Comparison of ENCODE assay signal across 7 mouse cellular contexts in the genomic region with DNA sequence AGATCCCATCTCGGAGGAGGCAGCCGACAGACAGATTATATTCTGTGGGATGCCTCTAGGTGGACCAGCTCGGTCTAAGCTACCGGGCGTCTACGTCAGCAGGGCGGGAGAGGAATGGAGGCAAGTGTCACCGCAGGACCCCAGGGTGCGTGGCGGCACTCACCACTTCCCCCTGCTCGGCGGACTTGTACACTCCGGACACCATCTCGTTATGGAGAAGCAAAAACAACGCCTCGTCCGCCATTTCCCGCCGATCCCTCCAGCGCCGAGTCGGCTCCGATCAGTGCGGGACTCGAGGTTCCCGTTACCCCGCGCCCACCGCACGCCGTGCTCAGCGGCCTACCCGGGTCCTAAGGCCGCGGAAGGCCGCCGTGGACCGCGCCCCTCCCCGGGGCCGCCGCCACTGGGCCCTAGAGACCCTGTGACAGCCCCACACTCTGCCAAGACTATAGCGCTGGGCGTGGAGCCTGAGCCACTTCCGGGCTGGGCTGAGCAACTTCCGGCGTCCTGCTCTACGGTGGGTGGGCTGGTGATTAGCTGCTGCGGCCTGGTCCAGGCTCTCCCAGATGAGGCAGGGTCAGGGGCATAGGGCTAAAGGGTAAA. TPM values are rescaled to one million over a fixed set of nuclear protein-coding genes. Genes with fewer than 3 reads are reported as not detected.
DNase-seq lines count a peak whose midpoint lies in the region; ATAC-seq lines count a peak whose summit lies in the region.

A gene (minus strand): TSS at position 480 of the 603 bp plus-strand sequence.

- H3K9ac ChIP-seq in intestine, embryonic 16.5 days (ENCODE audit: low read depth, low read length): peak within 1 kb of the TSS; percentile 98

- H3K9me3 ChIP-seq in intestine, embryonic 16.5 days (ENCODE audit: control insufficient read depth, low read length): no peaks in the 10 kb centered on the region
- no peaks in the 10 kb centered on the region for H3K9me3 ChIP-seq in midbrain, embryonic 10.5 days (replicated peaks)

- peak within 1 kb of the TSS; percentile 71 for H3K4me2 ChIP-seq in intestine, embryonic 16.5 days (ENCODE audit: low read depth, low read length)

- H3K36me3 ChIP-seq in intestine, embryonic 16.5 days (ENCODE audit: control insufficient read depth, insufficient read depth, low read length): peaks cover 10% of the 10 kb centered on the region; the same call in 1 of the 2 replicates
- H3K36me3 ChIP-seq in midbrain, embryonic 10.5 days: peaks cover 35% of the 10 kb centered on the region

- H3K27ac ChIP-seq in intestine, embryonic 16.5 days (ENCODE audit: low read length): peak within 1 kb of the TSS; percentile 94
- H3K27ac ChIP-seq in midbrain, embryonic 10.5 days (replicated peaks): peak within 1 kb of the TSS; percentile 98

- peak; percentile 97 for ATAC-seq in intestine, embryonic 16.5 days

- no peaks in the 10 kb centered on the region for H3K27me3 ChIP-seq in intestine, embryonic 16.5 days (replicated peaks; ENCODE audit: control insufficient read depth, insufficient read depth, low read length)
- no peaks in the 10 kb centered on the region for H3K27me3 ChIP-seq in midbrain, embryonic 10.5 days (ENCODE audit: low read depth, poor library complexity, severe bottlenecking)

- intact Hi-C loops in left cerebral cortex, postnatal 36 days (cut with DNase I): loop anchor here (10.0 kb wide), 1 partner anchor 154 kb away; a partner anchor contains a TSS

- WGBS in intestine, embryonic 16.5 days: under 1% methylated on average over 49 of the region's 49 CpGs
- under 1% methylated on average over 49 of the region's 49 CpGs for WGBS in midbrain, embryonic 10.5 days

- peak within 1 kb of the TSS; percentile 85 for H3K4me3 ChIP-seq in intestine, embryonic 16.5 days (ENCODE audit: low read length)
- H3K4me3 ChIP-seq in midbrain, embryonic 10.5 days: peak within 1 kb of the TSS; percentile 92

- peaks cover 10% of the 10 kb centered on the region for H3K4me1 ChIP-seq in intestine, embryonic 16.5 days (ENCODE audit: control insufficient read depth, insufficient read depth, low read length)
- H3K4me1 ChIP-seq in midbrain, embryonic 10.5 days: peaks cover 22% of the 10 kb centered on the region

- peak; percentile 91 for DNase-seq in adrenal gland, postnatal 14 days
- peak; percentile 85 for DNase-seq in embryo, embryonic 9.5 days (ENCODE audit: extremely low spot score)
- peak; percentile 63 to 82 for DNase-seq in gastrocnemius, postnatal 4 days (ENCODE audit: low spot score in 2 of 2)
- DNase-seq in left cerebral cortex, postnatal 36 days (ENCODE audit: low spot score in 2 of 2): peak; percentile 80 to 83
- DNase-seq in midbrain, embryonic 10.5 days (ENCODE audit: low spot score): peak; percentile 90
- DNase-seq in right cerebral cortex, postnatal 36 days (ENCODE audit: low spot score in 2 of 2): peak; percentile 71 to 75

RNA-seq across cellular contexts. Expression of the gene that starts here (rescaled TPM):
- 87.3 and 90.0 TPM in 2 replicates for total RNA-seq in adrenal gland, postnatal 14 days (2021)
- 10 to 100 TPM; 40.8 to 44.7 TPM for total RNA-seq in gastrocnemius, postnatal 4 days (2021)
- polyA plus RNA-seq in intestine, embryonic 16.5 days (2015; fragmentation: Nextera tagmentation; extraction: Ambion mirVana): 77.0 and 85.9 TPM in 2 replicates
- 100 to 1,000 TPM; 117 to 122 TPM for total RNA-seq in left cerebral cortex, postnatal 36 days (2021)
- 71.4 and 81.9 TPM in 2 replicates for polyA plus RNA-seq in midbrain, embryonic 10.5 days (2016; fragmentation: Nextera tagmentation; extraction: Ambion mirVana)

Comparison
In these comparisons a context has a peak if more than half of its experiments do, and no peak if none do; other contexts are left out.
1. Peak in every context shown above with its lines: DNase-seq, ATAC-seq, H3K4me3 ChIP-seq and H3K27ac ChIP-seq.